Mouse (Mus musculus): Measurements from ENCODE around the gene Rbm15.

Gene Rbm15

GRCm38 (mm10) chr3:107333381-107334201 lies at the start of gene Rbm15:
Gene Rbm15, minus strand, starts transcription at chr3:107333673.
- peak; percentile 98 for DNase-seq

- peak; percentile 78 for DNase-seq
Measured at GRCm38 (mm10) chr3:107379422-107379821, 45.9 kb upstream of the Rbm15 start.

GRCm38 (mm10) chr3:107378626-107379025 lies 45.2 kb upstream of the Rbm15 start:
- DNase-seq = no peak

GRCm38 (mm10) chr3:107374948-107375664 lies 41.6 kb upstream of the Rbm15 start:
- no peak for DNase-seq

- no peak for DNase-seq
Measured at GRCm38 (mm10) chr3:107369156-107369555, 35.7 kb upstream of the Rbm15 start.

- DNase-seq = no peak
Measured at GRCm38 (mm10) chr3:107367938-107368599, 34.6 kb upstream of the Rbm15 start.

GRCm38 (mm10) chr3:107365341-107365740 lies 31.9 kb upstream of the Rbm15 start:
- DNase-seq = no peak

GRCm38 (mm10) chr3:107363391-107363790 lies 29.9 kb upstream of the Rbm15 start:
- no peak for DNase-seq

GRCm38 (mm10) chr3:107360341-107360740 lies 26.9 kb upstream of the Rbm15 start:
- DNase-seq = no peak

GRCm38 (mm10) chr3:107357700-107358234 lies 24.3 kb upstream of the Rbm15 start:
- DNase-seq = no peak

- peak; percentile 86 for DNase-seq
Measured at GRCm38 (mm10) chr3:107356964-107357441, 23.5 kb upstream of the Rbm15 start.

- DNase-seq = no peak
Measured at GRCm38 (mm10) chr3:107355618-107356260, 22.3 kb upstream of the Rbm15 start.

GRCm38 (mm10) chr3:107351706-107352105 lies 18.2 kb upstream of the Rbm15 start:
- no peak for DNase-seq

- DNase-seq = no peak
Measured at GRCm38 (mm10) chr3:107349006-107349405, 15.5 kb upstream of the Rbm15 start.

GRCm38 (mm10) chr3:107345033-107345725 lies 11.7 kb upstream of the Rbm15 start:
- DNase-seq = no peak

GRCm38 (mm10) chr3:107343971-107344370 lies 10.5 kb upstream of the Rbm15 start:
- DNase-seq = no peak

GRCm38 (mm10) chr3:107334202-107334934 lies 895 bp upstream of the Rbm15 start:
- DNase-seq = no peak

- peak; percentile 100 for DNase-seq
Measured at GRCm38 (mm10) chr3:107332960-107333380, 503 bp downstream of the Rbm15 start.

GRCm38 (mm10) chr3:107332127-107332959 lies 1.1 kb downstream of the Rbm15 start:
- DNase-seq = peak; percentile 69

GRCm38 (mm10) chr3:107331746-107332126 lies 1.7 kb downstream of the Rbm15 start:
- no peak for DNase-seq

Data from embryo, embryonic 11 days (tissue).